Mouse (Mus musculus) gastrocnemius, adult 2 months (tissue): Measurements from ENCODE around the gene 0610030E20Rik. TPM values are rescaled to one million over a fixed set of nuclear protein-coding genes. Genes with fewer than 3 reads are reported as not detected.

Experiments used
- DNase-seq: peaks from one replicate; pipeline ENCODE4 v3.0.0; 2022
- H3K27ac ChIP-seq: fragments of 200-600 bp; 2 replicates; pipeline ENCODE4 v1.8.1; 2022; ENCODE audit warnings: mild to moderate bottlenecking
- H3K4me3 ChIP-seq: fragments of 200-600 bp; 2 replicates; pipeline ENCODE4 v1.8.1; 2022; ENCODE audit warnings: mild to moderate bottlenecking, moderate library complexity
- CTCF ChIP-seq: fragments of 200-600 bp; IDR thresholded peaks from 2 replicates; pipeline ENCODE4 v1.8.1; 2022; ENCODE audit warnings: antibody characterized with exemption, mild to moderate bottlenecking, moderate library complexity
- intact Hi-C: fragments of 180-260 bp; cut with DNase I; formaldehyde crosslinking; loops from one replicate; pipeline ENCODE4 v1.15.1; 2025
- total RNA-seq, 2 experiments: library from RNA; stranded (reverse); gene quantifications; 2 replicates each; pipeline ENCODE4 v1.2.3; 2021

The 0610030E20Rik gene
- total RNA-seq, 2 experiments from 2014 or later = 10.1 to 11.7 TPM

- H3K4me3 ChIP-seq = peak overlapping the region; percentile 82
- H3K27ac ChIP-seq = peak overlapping the region; percentile 96
- no peak for DNase-seq
- intact Hi-C loops = no loop called here
- TF ChIP-seq CTCF = peak; percentile 17; the same call in 1 of the 2 replicates
These were observed 31.6 kb downstream of the 0610030E20Rik start for GRCm38 (mm10) chr6:72378510-72379234.

DNA sequence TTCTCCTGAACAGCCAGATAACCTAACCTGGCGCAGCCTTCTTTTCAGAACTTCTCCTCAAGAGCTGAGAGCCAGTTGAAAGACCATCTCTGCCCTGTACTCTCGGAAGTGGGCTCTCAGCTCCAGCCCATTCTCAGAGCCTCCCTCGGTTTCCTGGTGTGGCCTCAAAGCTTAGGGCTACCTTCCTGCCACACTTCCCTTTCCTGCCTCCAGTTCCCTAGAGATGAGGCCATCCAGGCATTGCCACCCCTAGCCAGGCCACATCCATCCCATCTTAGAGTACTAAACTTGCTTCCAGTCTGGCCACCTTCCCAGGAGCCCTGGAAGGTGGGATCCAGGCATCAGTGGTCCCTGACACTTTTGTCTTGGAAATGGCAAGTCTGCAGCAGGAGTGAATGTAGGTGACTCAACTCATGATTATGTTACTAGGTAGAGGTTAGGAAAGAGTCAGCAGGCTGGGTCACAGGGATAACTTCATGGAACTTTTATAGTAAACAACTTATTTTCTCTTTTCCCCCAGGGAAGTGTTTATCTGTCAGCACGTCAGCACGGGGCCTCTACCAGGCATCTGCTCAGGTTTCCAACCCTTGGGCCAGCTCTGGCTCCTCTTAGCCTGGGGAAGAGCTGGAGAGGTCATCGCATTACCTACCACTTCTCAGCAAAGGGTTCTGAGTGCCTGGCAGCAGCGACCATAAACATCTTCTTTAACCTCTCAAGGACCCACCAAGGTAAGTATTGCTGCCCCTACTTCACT is 32.4 kb downstream of the 0610030E20Rik start:
- intact Hi-C loops = no loop called here
- TF ChIP-seq CTCF = no peak
- peak; percentile 74 for DNase-seq
- peak overlapping the region; percentile 96 for H3K27ac ChIP-seq
- peak overlapping the region; percentile 82 for H3K4me3 ChIP-seq

DNA sequence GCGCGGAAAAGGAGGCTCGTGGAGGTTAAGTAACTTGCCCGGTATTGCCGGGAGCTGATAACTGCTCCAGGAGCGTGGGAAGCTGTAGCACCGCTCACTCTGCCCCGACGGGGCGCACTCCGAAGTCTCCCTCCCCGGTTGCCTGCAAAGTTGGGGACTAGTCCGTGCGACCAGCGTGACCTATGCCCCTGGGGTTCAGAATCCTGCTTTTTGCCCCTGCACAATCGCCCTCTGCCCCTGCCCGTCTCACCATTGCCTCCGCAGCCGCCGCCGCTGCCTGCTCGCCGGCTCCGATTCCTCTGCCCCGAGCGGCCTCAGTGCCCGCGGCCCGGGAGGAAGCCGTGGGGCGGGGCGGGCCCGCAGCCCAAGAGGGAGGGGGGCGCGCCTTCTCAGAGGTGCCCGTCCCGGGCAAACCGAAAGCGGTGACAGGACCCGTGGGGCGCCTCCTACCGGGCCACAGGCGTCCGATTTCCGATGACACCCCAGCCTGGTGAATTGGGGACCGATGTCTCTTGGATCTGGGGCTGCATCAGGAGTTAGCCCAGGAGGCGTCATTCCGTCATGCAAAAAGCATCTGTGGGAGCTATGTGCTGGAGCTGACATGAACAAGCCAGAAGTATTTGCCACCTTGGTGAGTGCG is 33.1 kb downstream of the 0610030E20Rik start, which contains the start of gene Vamp5:
TSS of gene Vamp5 (minus strand) at position 338 of the 640 bp plus-strand sequence.
- H3K4me3 ChIP-seq = peak within 1 kb of the TSS; percentile 82
- peak; percentile 69 for TF ChIP-seq CTCF
- intact Hi-C loops = no loop called here
- DNase-seq = peak; percentile 92
- H3K27ac ChIP-seq = peak within 1 kb of the TSS; percentile 96

DNA sequence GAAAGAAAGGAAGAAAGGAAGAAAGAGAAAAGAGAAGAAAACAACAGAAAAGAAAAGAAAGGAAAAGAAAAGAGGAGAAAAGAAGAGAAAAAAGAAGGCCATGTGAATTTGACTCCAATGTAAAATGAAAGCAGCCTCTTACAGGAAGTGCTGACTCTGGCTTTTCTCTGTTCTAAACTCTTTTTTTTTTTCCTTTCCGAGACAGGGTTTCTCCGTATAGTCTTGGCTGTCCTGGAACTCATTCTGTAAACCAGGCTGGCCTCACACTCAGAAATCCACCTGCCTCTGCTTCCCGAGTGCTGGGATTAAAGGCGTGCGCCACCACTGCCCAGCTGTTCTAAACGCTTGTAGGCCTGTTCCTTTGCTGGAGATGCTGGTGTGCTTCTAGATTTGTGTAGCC is 35.4 kb downstream of the 0610030E20Rik start:
- intact Hi-C loops = no loop called here
- Histone ChIP-seq H3K27ac (peak overlapping the region; percentile 96), H3K4me3 (no peak overlapping the region)
- TF ChIP-seq CTCF = no peak
- no peak for DNase-seq

- TF ChIP-seq CTCF = no peak
- H3K27ac ChIP-seq = peak overlapping the region; percentile 96
- H3K4me3 ChIP-seq = no peak overlapping the region
- intact Hi-C loops = no loop called here
- no peak for DNase-seq
These were observed 36.2 kb downstream of the 0610030E20Rik start for GRCm38 (mm10) chr6:72383142-72383820.

- DNase-seq = no peak
- Histone ChIP-seq H3K4me3 (no peak overlapping the region), H3K27ac (no peak overlapping the region; the same call in 1 of the 2 replicates)
- TF ChIP-seq CTCF = no peak
- intact Hi-C loops = no loop called here
These were observed 36.8 kb downstream of the 0610030E20Rik start for GRCm38 (mm10) chr6:72383952-72384351.

- Histone ChIP-seq H3K27ac (no peak overlapping the region), H3K4me3 (no peak overlapping the region)
- peak; percentile 12 for DNase-seq
- TF ChIP-seq CTCF = no peak
- intact Hi-C loops = no loop called here
These were observed 38.1 kb downstream of the 0610030E20Rik start for GRCm38 (mm10) chr6:72385258-72385657.

- DNase-seq = no peak
- H3K27ac ChIP-seq = no peak overlapping the region
- no peak overlapping the region for H3K4me3 ChIP-seq
- intact Hi-C loops = no loop called here
- no peak for TF ChIP-seq CTCF
These were observed 39.4 kb downstream of the 0610030E20Rik start for GRCm38 (mm10) chr6:72386561-72386960.

DNA sequence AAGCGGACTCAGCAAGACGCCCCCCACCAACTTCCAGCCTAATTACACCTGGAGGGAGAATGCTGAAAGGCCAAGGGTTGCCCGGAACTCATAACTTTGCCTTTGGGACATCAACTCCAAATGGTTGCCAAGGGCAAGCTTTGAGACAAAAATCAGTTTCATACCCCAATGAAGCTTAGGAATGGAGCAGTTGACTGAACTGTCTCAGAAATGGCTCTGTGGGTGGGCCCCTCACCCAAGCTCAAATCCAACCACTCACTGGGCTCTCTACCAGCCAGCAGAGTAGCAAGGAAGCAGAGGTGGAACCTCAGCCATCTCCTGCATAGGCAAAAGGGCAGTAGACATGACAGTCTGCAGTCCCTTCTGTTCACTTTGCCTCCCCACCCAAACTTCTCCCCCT is 40.7 kb downstream of the 0610030E20Rik start:
- intact Hi-C loops = no loop called here
- no peak for TF ChIP-seq CTCF

DNA sequence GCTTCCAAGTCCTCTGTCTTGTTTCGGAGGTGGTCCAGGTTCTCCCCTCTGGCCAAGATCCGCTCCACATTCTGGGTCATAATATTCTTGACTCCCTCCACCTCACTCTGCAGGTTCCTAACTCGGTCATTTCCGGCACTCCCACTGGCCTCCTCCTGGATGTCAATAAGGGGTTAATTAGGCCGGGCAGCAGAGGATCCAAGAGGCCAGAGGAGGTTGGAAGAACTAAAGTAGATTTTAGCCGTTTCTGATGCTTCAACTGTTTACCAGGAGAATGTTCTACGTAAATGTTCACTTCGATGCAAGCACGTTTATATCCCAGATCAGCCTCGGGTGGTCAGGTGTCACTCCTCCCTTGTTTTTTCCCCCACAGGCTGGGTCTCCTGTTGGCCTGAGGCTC is 41.1 kb downstream of the 0610030E20Rik start:
- Histone ChIP-seq H3K4me3 (peak overlapping the region; percentile 70; the same call in 1 of the 2 replicates), H3K27ac (peak overlapping the region; percentile 98)
- no peak for TF ChIP-seq CTCF
- no peak for DNase-seq
- intact Hi-C loops = no loop called here

More for the DNA sequence above, 40.7 kb downstream of the 0610030E20Rik start:
- H3K4me3 ChIP-seq = no peak overlapping the region
- peak overlapping the region; percentile 31; the same call in 1 of the 2 replicates for H3K27ac ChIP-seq
- DNase-seq = no peak

DNA sequence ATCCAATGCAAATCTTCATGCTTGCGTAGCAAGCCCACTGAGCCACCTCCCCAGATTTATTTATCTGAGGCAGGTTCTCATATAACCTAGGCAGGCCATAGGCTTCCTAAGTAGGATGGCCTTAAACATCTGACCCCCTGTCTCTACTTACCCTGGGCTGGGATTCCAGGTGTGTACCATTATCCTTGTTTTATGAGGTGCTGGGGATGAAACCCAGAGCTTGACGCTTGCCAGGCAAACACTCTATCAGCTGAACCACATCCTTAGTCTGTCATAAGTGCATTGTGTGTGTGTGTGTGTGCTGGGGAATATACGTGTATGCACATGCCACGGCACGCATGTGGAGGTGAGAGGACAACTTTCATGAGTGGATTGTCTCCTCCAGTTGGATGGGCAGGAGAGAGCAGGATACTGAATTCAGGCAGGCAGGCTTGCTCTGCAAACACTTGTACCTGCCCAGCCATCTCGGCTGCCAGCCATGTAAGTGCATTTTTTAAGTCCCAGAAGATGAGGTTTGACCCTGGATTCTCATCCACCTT is 41.7 kb downstream of the 0610030E20Rik start:
- no peak for TF ChIP-seq CTCF
- Histone ChIP-seq H3K4me3 (peak overlapping the region; percentile 70), H3K27ac (peak overlapping the region; percentile 98)
- intact Hi-C loops = no loop called here
- no peak for DNase-seq

- intact Hi-C loops = no loop called here
- no peak for DNase-seq
- H3K4me3 ChIP-seq = peak overlapping the region; percentile 70
- H3K27ac ChIP-seq = peak overlapping the region; percentile 98
- no peak for TF ChIP-seq CTCF
These were observed 42.4 kb downstream of the 0610030E20Rik start for GRCm38 (mm10) chr6:72389471-72389940.
